Mouse (Mus musculus): Measurements from ENCODE around the gene Sp1.

GRCm38 (mm10) chr15:102451666-102452430 lies 45.9 kb downstream of the Sp1 start:
- TF ChIP-seq POLR2A (IDR thresholded peaks at IDR 0.05; ENCODE audit: low read depth, low read length) (no peak), CTCF (IDR thresholded peaks at IDR 0.05; ENCODE audit: extremely low read depth, insufficient read length, insufficient replicate concordance, low read depth, low read length) (no peak)
